Mouse (Mus musculus) c-Kit-positive CD71-negative TER-119-negative erythroid progenitor cells, embryonic 14.5 days (primary cell): ENCODE measurements at regions not wholly inside any gene's neighbourhood (a gene's known extent, or its start where the extent isn't known, plus 50 kb on each side); places are given as distances from the start of the nearest gene placed in this dataset.

Experiments
- DNase-seq: peaks from one replicate; pipeline ENCODE4 v3.0.0-alpha.2; 2013; ENCODE audit warnings: low read depth

DNA sequence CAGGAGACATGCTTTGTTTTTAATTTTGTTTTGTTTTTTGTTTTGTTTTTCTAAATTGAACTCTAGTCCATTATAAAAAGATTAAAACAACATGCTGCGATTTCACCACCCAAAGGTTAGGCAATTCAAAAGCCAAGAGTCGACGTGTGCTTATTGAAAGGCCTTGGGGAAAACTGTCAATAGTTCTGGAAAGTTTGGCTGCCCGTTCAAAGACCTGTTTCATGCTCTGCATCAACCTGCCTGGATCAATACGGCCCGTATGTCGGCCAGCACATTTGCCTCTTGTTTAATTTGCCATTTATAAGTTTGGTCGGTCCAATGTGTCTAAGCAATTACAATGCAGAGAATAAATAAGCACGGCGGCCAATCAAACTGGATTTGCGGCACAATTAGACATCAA, 234.3 kb upstream of the Cxcr4 start:
- DNase-seq = no peak

DNA sequence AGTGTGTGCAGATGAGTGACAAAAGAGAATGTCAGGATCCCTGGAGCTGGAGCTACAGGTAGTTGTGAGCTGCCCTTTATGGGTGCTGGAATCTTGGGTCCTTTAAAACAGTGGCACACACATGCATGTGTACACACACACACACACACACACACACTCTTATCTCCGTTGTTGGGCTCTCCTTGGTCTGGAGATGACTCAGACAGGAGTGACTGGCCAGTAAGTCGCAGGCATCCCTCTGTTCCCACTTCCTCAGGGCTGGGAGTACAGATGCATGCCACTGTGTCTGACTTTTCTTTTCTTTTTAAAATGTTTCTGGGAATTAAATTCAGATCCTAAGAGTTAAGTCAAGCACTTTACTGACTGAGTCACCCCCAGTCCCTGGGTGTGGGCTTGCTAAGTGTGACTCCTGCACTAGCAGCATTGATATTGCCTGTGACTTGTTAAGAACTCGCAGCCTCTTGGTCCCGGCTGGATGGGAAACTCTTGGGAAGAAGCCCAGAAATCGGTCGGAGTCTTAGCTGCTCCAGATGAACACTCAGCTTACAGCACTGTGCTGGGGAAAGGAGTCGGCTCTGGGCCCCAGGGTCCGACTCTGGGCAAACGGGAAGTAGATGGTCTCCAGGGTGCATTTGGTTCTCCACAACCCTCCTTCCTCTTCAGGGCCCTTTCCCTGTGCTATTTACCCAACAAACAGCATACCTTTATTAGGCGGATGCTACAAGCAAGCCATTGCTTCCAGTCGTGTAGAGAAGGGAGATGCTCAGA, 233.0 kb upstream of the Cxcr4 start:
- no peak for DNase-seq

GRCm38 (mm10) chr1:128824235-128824634, 232.1 kb upstream of the Cxcr4 start:
- DNase-seq = peak; percentile 67

- no peak for DNase-seq
These were observed 229.9 kb upstream of the Cxcr4 start for GRCm38 (mm10) chr1:128821991-128822390.

DNA sequence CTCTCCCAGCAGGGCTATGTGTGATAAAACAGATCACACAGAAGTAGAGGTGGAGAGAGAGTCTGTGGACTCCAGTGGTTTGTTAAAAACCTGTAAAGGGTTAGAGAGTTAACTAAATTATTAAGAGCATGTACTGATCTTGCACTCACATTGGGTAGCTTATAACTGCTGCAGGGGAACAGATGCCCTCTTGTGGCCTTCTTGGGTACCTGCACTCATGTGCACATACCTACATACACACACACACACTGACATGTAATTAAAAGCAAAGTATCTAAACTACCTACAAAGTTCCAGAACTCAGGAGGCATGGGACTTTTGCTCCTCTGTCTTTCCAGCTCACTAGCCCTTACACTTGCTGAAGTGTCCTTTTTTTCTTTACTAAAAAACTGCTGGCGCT, 228.4 kb upstream of the Cxcr4 start:
- no peak for DNase-seq

DNA sequence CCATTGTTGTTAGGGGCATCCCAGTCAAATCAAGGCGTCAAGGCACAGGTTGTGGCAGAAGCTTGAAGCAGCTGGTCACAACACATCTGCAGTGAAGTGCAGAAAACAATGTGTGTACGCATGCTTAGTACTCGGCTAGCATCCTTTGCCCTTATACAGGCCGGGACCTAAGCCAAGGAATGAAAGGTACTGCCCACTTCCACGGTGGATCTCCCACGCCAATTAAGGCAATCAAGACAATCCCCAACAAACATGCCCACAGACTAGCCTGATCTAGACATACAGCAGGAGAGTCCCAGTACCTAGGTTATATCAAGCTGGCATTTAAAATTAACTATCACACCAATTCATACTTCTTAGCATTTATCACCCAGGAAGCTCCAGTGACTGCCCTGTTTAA, 227.5 kb upstream of the Cxcr4 start:
- DNase-seq = no peak

DNA sequence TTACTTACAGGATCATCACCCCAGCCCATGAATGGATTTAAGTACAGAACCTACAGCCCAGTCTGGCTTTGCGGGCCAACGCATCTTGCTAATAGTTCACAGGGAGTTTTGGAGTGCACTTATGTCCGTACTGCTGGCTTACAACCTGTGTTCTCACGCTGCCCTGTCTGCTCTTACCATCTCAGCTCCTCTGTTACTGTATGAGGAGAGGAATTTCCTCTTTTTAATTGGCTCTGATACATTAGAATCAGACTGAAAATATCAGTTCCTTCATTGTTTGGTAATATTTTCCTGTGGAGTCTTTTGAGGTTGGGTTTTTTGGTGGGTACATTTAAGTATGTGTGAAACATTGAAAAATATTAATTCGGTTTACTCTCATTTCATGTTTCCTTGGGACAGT, 221.3 kb upstream of the Cxcr4 start:
- DNase-seq = no peak

- peak; percentile 10 for DNase-seq
These were observed 218.8 kb upstream of the Cxcr4 start for GRCm38 (mm10) chr1:128810860-128811259.

GRCm38 (mm10) chr1:128810094-128810493, 218.0 kb upstream of the Cxcr4 start:
- no peak for DNase-seq

GRCm38 (mm10) chr1:128809601-128810000, 217.5 kb upstream of the Cxcr4 start:
- DNase-seq = no peak

DNA sequence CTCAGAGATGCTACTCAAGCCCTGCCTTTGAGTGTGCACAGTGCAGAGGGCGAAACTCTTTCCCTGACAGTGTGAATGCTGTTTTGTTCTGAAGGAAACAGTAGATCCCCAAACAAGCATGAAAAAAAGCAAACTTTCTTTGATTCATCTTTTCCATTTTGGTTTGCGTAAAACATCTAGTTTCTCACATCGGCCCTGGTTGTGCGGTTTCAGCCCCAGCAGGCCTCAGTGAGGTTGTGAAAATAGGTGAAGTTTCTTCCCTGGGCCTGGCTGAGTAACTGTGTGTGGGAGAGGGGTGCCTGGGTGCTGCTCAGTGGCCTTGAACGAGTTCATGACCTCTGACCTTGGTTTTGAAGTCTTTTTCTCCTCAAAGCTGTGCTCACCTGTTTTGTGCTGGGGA, 216.5 kb upstream of the Cxcr4 start:
- no peak for DNase-seq

DNA sequence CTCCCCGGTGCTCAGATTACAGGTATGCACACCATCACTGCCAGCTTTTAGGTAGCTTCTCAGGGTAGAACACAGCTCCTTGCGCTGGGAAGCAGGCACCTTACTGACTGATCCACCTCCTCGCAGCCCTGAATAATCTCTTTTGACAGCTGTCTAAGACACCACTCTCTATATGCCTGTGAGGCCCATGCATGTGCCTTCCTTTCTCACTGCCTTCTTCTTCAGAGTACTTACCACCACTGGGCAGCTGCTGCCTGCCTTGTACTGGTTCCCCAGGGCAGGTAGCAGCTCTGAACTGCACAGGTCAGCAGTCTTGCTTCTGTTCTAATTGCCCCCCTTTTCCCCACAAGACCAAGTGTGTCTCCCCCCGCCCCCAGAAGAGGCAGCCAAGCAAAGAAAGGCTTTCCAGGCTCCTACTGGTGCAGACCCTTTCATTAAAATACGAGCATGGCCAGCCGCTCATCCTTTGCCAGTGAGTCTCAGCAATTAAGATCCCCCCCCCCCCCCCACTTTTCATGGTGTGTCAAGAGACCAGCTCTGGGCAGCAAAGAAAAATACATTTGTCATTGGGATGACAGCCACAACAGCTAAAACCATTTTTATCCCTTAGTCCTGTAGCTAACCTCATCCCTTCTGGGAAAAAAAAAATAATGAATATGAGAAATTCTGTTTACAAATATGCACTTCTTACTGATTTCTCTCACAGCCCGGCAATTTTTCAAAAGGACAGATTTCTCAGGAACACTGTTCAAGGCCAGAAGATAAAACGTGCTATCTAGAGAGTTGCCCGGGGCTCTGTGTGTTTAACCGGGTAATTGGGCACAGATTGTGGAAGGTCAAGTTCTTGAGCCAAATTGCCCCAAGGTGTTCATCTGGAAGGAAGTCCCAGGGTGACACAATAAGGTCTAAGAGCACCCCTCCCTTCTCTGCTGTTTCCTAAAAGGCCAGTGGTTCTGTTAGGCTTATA, 213.9 kb upstream of the Cxcr4 start:
- no peak for DNase-seq

- DNase-seq = no peak
These were observed 211.5 kb upstream of the Cxcr4 start for GRCm38 (mm10) chr1:128803433-128804060.

DNA sequence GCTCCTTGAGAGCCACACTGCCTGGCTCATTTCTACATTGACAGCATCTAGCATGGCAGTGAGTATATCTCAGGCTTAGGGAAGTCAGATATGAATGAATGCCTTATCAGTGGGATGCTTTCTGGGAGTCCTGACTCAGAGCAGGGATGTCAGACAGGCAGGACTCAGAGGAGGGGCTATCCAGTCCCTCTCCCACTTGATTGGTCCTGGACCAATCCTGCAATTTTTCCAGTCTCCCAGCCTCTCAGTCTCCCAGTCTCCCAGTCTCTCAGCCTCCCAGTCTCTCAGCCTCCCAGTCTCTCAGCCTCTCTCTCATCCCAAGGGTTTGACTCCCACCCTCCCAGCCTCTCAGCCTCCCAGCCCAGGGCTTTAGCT, 211.0 kb upstream of the Cxcr4 start:
- no peak for DNase-seq

- DNase-seq = no peak
These were observed 206.6 kb upstream of the Cxcr4 start for GRCm38 (mm10) chr1:128798721-128799120.

GRCm38 (mm10) chr1:128795654-128796053, 203.6 kb upstream of the Cxcr4 start:
- DNase-seq = no peak

GRCm38 (mm10) chr1:128790881-128791280, 198.8 kb upstream of the Cxcr4 start:
- no peak for DNase-seq

- DNase-seq = no peak
These were observed 197.7 kb upstream of the Cxcr4 start for GRCm38 (mm10) chr1:128789567-128790335.

DNA sequence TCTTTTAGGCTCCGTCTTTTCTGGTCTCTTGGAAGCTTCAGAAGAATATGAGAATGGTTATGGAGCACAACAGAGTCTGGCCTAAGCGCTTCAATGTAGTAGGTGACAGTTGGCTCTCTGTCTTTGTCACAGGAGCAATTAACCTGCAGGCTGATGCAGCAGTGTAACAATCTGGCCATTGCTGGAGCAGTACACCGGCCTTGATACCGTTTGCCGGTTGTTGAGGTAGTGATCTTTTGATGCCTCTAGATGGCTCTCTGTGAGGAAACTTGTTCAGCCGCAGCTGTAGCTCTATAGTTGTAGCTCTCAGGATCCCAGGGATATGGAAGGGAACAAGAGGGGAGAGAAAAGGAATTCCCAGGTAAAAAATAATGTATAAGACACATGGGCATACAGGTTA, 196.1 kb upstream of the Cxcr4 start:
- DNase-seq = no peak

DNA sequence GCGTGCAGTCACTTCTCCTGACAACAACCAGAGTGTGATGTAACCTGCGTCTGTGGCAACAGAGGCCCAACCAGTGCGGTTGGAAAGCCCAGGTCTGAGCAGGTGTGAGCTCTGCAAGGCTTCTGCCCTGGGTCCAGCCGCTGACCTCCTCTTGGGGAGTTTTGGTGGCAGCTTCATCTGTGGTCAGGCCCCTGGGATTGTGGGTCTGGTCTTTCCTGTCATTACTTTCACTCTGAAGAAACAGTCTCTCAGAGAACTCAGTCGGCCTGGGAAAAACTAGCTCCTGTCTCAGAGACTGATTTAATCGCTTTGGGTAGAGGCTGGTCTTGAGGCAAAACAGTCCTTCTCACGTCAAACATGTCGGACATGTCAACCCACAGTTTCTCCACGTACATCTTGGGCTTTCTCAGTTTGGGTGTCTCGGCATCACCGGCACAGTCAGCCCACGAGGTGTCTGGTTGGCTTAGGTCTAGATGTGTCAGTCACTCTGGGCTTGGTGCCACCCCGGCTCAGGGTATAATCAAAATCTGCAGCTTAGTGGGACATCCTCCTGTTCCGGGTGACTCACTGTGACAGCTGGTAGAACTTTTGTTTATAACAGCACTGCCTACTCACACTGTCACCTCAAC, 195.0 kb upstream of the Cxcr4 start:
- DNase-seq = peak; percentile 20

DNA sequence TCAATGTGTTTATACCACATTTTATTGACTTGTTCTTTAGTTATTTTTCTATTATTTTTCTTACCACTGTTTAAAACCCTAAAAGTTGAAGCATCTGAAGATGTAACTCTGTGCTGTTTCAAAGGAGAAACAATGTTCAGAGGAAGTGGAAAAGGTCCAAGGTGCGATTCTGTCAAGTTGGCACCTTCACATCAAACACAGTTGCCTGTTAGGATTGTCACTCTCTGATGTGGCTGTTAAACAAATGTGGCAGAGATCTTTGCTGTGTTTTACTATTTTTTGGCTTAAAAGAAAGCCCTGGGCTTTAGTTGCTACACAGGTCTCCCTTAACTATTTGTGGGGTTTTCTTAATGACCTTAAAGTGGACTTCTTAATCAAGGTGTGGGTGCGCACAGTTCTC, 190.2 kb upstream of the Cxcr4 start:
- no peak for DNase-seq

DNA sequence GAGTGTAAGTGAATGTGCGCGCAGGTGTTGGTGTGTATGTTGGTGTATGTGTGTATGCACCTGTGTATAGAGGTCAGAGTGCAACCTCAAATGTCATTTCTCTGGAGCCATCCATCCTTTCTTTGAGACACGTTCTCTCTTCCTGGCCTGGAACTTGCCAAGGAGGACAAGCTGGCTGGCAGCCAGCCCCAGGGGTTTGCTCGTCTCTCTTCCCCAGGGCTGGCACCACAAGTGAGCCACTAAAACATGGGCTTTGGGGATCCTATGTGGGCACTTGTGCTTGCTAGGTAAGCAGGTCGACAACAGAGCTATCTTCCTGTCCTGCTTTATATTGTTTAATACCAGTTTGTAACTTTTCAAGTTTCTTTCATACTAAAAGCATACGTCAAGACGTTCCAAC, 189.8 kb upstream of the Cxcr4 start:
- no peak for DNase-seq
